Mouse (Mus musculus): ENCODE results near the gene Ldhc. TPM values are rescaled to one million over a fixed set of nuclear protein-coding genes. Genes with fewer than 3 reads are reported as not detected.

The Ldhc gene
- polyA plus RNA-seq, 1 experiment: 0.42 TPM

GRCm38 (mm10) chr7:46899343-46899742 is 38.3 kb downstream of the Ldhc start:
- no peak for DNase-seq
- Histone ChIP-seq H3K27me3 (replicated peaks; ENCODE audit: control insufficient read depth, insufficient read depth, low read length) (no peaks in the 10 kb centered on the region), H3K27ac (ENCODE audit: insufficient read depth, low read depth, low read length) (no peak overlapping the region), H3K4me3 (ENCODE audit: insufficient read depth, low read depth, low read length) (no peak overlapping the region), H3K36me3 (ENCODE audit: control insufficient read depth, insufficient read depth, low read length) (no peaks in the 10 kb centered on the region; the same call in 1 of the 2 replicates), H3K4me1 (ENCODE audit: control insufficient read depth, insufficient read depth, low read length) (no peaks in the 10 kb centered on the region)
- WGBS: 91% methylated on average over 3 of the region's 3 CpGs
- TF ChIP-seq CTCF (conservative IDR thresholded peaks at IDR 0.05; ENCODE audit: insufficient read depth, insufficient read length, low read depth, low read length) (no peak), POLR2A (IDR thresholded peaks at IDR 0.05; ENCODE audit: low read depth, low read length) (no peak)

GRCm38 (mm10) chr7:46911250-46911649 is 50.2 kb downstream of the Ldhc start:
- H3K36me3 ChIP-seq (ENCODE audit: control insufficient read depth, insufficient read depth, low read length): peaks cover 8% of the 10 kb centered on the region
- H3K4me3 ChIP-seq (ENCODE audit: insufficient read depth, low read depth, low read length): no peak overlapping the region
- no peaks in the 10 kb centered on the region; the same call in 1 of the 2 replicates for H3K4me1 ChIP-seq (ENCODE audit: control insufficient read depth, insufficient read depth, low read length)
- TF ChIP-seq CTCF (conservative IDR thresholded peaks at IDR 0.05; ENCODE audit: insufficient read depth, insufficient read length, low read depth, low read length) (no peak), POLR2A (IDR thresholded peaks at IDR 0.05; ENCODE audit: low read depth, low read length) (no peak)
- WGBS: 92% methylated on average over 3 of the region's 3 CpGs
- no peak for DNase-seq
- H3K27me3 ChIP-seq (replicated peaks; ENCODE audit: control insufficient read depth, insufficient read depth, low read length): no peaks in the 10 kb centered on the region
- no peak overlapping the region for H3K27ac ChIP-seq (ENCODE audit: insufficient read depth, low read depth, low read length)

- H3K27ac ChIP-seq (ENCODE audit: insufficient read depth, low read depth, low read length): no peak overlapping the region
- H3K27me3 ChIP-seq (replicated peaks; ENCODE audit: control insufficient read depth, insufficient read depth, low read length): no peaks in the 10 kb centered on the region
- no peaks in the 10 kb centered on the region; the same call in 1 of the 2 replicates for H3K36me3 ChIP-seq (ENCODE audit: control insufficient read depth, insufficient read depth, low read length)
- WGBS: 93% methylated on average over 3 of the region's 3 CpGs
- DNase-seq: no peak
- H3K4me3 ChIP-seq (ENCODE audit: insufficient read depth, low read depth, low read length): no peak overlapping the region
- TF ChIP-seq POLR2A (IDR thresholded peaks at IDR 0.05; ENCODE audit: low read depth, low read length) (no peak), CTCF (conservative IDR thresholded peaks at IDR 0.05; ENCODE audit: insufficient read depth, insufficient read length, low read depth, low read length) (no peak)
- H3K4me1 ChIP-seq (ENCODE audit: control insufficient read depth, insufficient read depth, low read length): peaks cover 10% of the 10 kb centered on the region; the same call in 1 of the 2 replicates
Measured at GRCm38 (mm10) chr7:46916376-46916775, 55.4 kb downstream of the Ldhc start.

- peak; percentile 11 for DNase-seq
- no peak overlapping the region for H3K27ac ChIP-seq (ENCODE audit: insufficient read depth, low read depth, low read length)
- WGBS: 11% methylated on average over 13 of the region's 13 CpGs
- H3K36me3 ChIP-seq (ENCODE audit: control insufficient read depth, insufficient read depth, low read length): no peaks in the 10 kb centered on the region
- H3K4me1 ChIP-seq (ENCODE audit: control insufficient read depth, insufficient read depth, low read length): peaks cover 10% of the 10 kb centered on the region; the same call in 1 of the 2 replicates
- H3K27me3 ChIP-seq (replicated peaks; ENCODE audit: control insufficient read depth, insufficient read depth, low read length): no peaks in the 10 kb centered on the region
- no peak for TF ChIP-seq CTCF (conservative IDR thresholded peaks at IDR 0.05; ENCODE audit: insufficient read depth, insufficient read length, low read depth, low read length)
- no peak for TF ChIP-seq POLR2A (IDR thresholded peaks at IDR 0.05; ENCODE audit: low read depth, low read length)
- H3K4me3 ChIP-seq (ENCODE audit: insufficient read depth, low read depth, low read length): peak overlapping the region; percentile 99
Measured at GRCm38 (mm10) chr7:46918678-46919371, 57.8 kb downstream of the Ldhc start.

- Histone ChIP-seq H3K27me3 (replicated peaks; ENCODE audit: control insufficient read depth, insufficient read depth, low read length) (no peaks in the 10 kb centered on the region), H3K4me3 (ENCODE audit: insufficient read depth, low read depth, low read length) (peak within 1 kb of the TSS; percentile 99), H3K4me1 (ENCODE audit: control insufficient read depth, insufficient read depth, low read length) (peaks cover 10% of the 10 kb centered on the region; the same call in 1 of the 2 replicates), H3K27ac (ENCODE audit: insufficient read depth, low read depth, low read length) (peak within 1 kb of the TSS; percentile 99), H3K36me3 (ENCODE audit: control insufficient read depth, insufficient read depth, low read length) (no peaks in the 10 kb centered on the region)
- under 1% methylated on average over 75 of the region's 75 CpGs for WGBS
- DNase-seq: peak; percentile 95
- TF ChIP-seq CTCF (conservative IDR thresholded peaks at IDR 0.05; ENCODE audit: insufficient read depth, insufficient read length, low read depth, low read length) (no peak), POLR2A (IDR thresholded peaks at IDR 0.05; ENCODE audit: low read depth, low read length) (peak; percentile 95)
Measured at GRCm38 (mm10) chr7:46919551-46920176, 58.7 kb downstream of the Ldhc start, which contains the start of gene Tsg101. TSS of gene Tsg101 (minus strand) at chr7:46919969.

- H3K27me3 ChIP-seq (replicated peaks; ENCODE audit: control insufficient read depth, insufficient read depth, low read length): no peaks in the 10 kb centered on the region
- peaks cover 8% of the 10 kb centered on the region; the same call in 1 of the 2 replicates for H3K4me1 ChIP-seq (ENCODE audit: control insufficient read depth, insufficient read depth, low read length)
- WGBS: 57% methylated on average over 4 of the region's 4 CpGs
- DNase-seq: no peak
- no peak overlapping the region for H3K27ac ChIP-seq (ENCODE audit: insufficient read depth, low read depth, low read length)
- TF ChIP-seq CTCF (conservative IDR thresholded peaks at IDR 0.05; ENCODE audit: insufficient read depth, insufficient read length, low read depth, low read length): no peak
- no peak for TF ChIP-seq POLR2A (IDR thresholded peaks at IDR 0.05; ENCODE audit: low read depth, low read length)
- no peak overlapping the region for H3K4me3 ChIP-seq (ENCODE audit: insufficient read depth, low read depth, low read length)
- no peaks in the 10 kb centered on the region; the same call in 1 of the 2 replicates for H3K36me3 ChIP-seq (ENCODE audit: control insufficient read depth, insufficient read depth, low read length)
Measured at GRCm38 (mm10) chr7:46922075-46922474, 61.1 kb downstream of the Ldhc start.

Other genes starting within 250 kb of the Ldhc start
- gene Sergef, start 221.4 kb upstream of the Ldhc start, polyA plus RNA-seq (2012; rRNA removed): 16.0 and 16.8 TPM in 2 replicates
- not detected in 2 replicates for gene Tph1, start 188.7 kb upstream of the Ldhc start, polyA plus RNA-seq (2012; rRNA removed)
- 5.2 and 5.3 TPM in 2 replicates for gene Saal1, start 150.5 kb upstream of the Ldhc start, polyA plus RNA-seq (2012; rRNA removed)
- 0.17 and 0.20 TPM in 2 replicates for gene Saa3, start 145.5 kb upstream of the Ldhc start, polyA plus RNA-seq (2012; rRNA removed)
- not detected in 2 replicates for gene Saa4, start 128.6 kb upstream of the Ldhc start, polyA plus RNA-seq (2012; rRNA removed)
- gene Saa1, start 118.2 kb upstream of the Ldhc start, polyA plus RNA-seq (2012; rRNA removed): not detected in 2 replicates
- not detected in 2 replicates for gene Saa2, start 109.4 kb upstream of the Ldhc start, polyA plus RNA-seq (2012; rRNA removed)
- 31.0 and 41.7 TPM in 2 replicates for gene Hps5, start 65.1 kb upstream of the Ldhc start, polyA plus RNA-seq (2012; rRNA removed)
- gene Gtf2h1, start 65.1 kb upstream of the Ldhc start, polyA plus RNA-seq (2012; rRNA removed): 9.8 and 11.6 TPM in 2 replicates
- gene Ldha, start 19.7 kb upstream of the Ldhc start, polyA plus RNA-seq (2012; rRNA removed): 665 and 667 TPM in 2 replicates
- gene Tsg101, start 58.8 kb downstream of the Ldhc start, polyA plus RNA-seq (2012; rRNA removed): 74.8 and 80.7 TPM in 2 replicates
- 3.8 and 4.0 TPM in 2 replicates for gene Uevld, start 97.3 kb downstream of the Ldhc start, polyA plus RNA-seq (2012; rRNA removed)
- gene Gm9999, start 122.4 kb downstream of the Ldhc start, polyA plus RNA-seq (2012; rRNA removed): 0.46 TPM in 1 of 2 replicates, not detected in the other
- 6.3 and 7.2 TPM in 2 replicates for gene Spty2d1, start 147.2 kb downstream of the Ldhc start, polyA plus RNA-seq (2012; rRNA removed)
- 97.0 and 104 TPM in 2 replicates for gene Tmem86a, start 189.4 kb downstream of the Ldhc start, polyA plus RNA-seq (2012; rRNA removed)